Mouse (Mus musculus) ovary, postnatal 36 days (tissue): ENCODE measurements around the gene Grin1.

Experiments used
- DNase-seq: peaks from one replicate; pipeline ENCODE4 v3.0.0; 2022; ENCODE audit warnings: low spot score, mixed read lengths

The Grin1 gene

GRCm38 (mm10) chr2:25318971-25319773, at the start of gene Grin1:
Gene Grin1 (minus strand): TSS chr2:25319187.
- DNase-seq, result peak; percentile 72

DNA sequence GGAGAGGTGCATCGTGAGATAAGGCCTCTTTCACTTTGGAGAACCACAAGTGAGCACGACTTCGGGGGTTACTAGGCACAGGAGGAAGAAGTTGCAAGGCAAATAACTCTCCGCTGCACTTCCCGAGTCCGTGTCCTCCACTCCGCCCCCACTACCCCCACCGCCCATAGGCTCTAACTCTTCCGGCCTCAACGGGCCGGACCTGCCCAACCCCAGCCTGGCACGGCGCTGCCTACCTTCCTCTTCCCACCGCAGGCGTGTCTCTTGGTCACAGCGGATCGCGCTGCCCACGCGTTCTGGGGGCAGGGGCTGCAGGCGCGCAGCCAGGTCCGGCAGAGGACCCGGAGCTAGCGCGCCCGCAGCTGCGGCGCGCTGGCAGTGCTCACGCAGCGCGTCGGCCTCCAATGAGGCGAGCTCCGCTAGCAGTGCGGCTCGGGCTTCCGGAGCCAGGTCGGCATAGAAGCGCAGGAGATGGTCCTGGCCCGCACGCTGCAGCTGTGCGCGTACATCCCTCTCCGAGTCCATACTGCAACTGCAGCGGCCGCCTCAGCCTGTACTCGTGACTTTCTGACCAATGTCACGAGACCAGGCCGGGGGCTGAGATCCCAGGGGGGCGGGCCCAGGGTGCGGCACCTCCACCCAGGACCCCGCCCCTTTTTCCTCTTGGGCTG, 46.2 kb upstream of the Grin1 start, which contains the start of gene Uap1l1:
Gene Uap1l1, minus strand, starts transcription at position 592 of the 671 bp plus-strand sequence.
- peak; percentile 81 for DNase-seq

- DNase-seq, result no peak
These were observed 45.7 kb upstream of the Grin1 start for GRCm38 (mm10) chr2:25364761-25365090.

GRCm38 (mm10) chr2:25364313-25364712, 45.3 kb upstream of the Grin1 start:
- no peak for DNase-seq

GRCm38 (mm10) chr2:25363478-25364178, 44.6 kb upstream of the Grin1 start:
- DNase-seq, result no peak

DNA sequence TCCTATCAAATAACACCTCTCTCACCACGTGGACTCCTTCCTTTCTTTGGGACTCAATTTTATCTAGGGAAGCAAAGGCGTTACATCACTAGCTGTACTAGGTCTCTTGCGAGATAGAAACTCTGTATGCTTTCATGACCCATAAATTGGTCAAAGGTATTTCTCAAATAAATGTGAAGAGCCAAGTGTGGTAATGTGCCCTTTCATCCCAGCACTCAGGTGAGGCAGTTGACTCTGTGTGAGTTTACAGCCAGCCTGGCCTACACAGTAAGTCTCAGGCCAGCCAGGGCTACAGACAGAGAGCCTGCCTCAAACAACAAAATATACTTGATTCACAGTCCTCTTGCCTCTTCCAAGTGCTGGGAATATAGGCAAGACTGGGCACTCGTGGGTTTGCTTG, 40.9 kb upstream of the Grin1 start:
- DNase-seq, result no peak

DNA sequence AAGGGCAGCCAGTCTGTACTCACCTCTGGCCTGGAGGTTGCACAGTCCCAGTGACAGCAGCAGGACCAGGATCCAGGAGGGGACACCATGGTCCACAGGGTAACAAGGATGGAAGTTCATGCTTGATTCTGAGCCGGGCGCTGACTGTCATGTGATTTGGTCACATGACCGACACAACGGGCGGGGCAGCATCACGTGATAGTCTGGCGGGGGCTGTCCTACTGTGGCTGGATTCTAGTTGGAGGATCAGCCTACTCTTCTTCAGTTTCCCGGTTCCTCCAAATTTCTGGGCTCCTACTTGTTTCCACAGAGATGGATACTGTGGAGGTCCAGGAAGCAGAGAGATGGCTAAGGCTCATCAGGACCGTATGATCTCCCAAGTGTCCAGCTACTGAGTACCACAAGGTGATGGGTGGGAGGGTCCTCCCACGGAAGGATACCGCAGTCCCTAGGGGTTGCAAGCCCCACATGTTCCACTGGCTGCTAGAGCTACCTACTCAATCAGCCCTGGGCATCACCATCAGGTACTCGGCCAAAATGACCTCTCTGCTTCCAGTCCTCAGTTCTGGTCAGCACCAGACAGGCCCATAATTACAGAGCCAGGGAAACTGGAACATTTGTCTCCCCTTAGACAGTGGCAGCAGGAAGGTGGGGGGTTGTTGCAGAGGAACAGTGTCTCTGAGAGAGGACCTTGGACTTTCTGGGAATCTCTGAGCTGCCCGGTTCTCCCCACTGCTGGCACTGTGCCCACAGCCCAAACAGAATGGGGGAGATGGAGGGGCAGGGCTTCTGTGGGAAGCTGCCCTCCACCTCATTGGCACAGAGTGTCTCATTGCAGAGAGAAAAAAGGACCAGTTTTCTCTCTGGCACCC, 37.5 kb upstream of the Grin1 start, which contains the start of gene Dpp7:
Gene Dpp7, minus strand, starts transcription at position 152 of the 872 bp plus-strand sequence.
- peak; percentile 78 for DNase-seq

DNA sequence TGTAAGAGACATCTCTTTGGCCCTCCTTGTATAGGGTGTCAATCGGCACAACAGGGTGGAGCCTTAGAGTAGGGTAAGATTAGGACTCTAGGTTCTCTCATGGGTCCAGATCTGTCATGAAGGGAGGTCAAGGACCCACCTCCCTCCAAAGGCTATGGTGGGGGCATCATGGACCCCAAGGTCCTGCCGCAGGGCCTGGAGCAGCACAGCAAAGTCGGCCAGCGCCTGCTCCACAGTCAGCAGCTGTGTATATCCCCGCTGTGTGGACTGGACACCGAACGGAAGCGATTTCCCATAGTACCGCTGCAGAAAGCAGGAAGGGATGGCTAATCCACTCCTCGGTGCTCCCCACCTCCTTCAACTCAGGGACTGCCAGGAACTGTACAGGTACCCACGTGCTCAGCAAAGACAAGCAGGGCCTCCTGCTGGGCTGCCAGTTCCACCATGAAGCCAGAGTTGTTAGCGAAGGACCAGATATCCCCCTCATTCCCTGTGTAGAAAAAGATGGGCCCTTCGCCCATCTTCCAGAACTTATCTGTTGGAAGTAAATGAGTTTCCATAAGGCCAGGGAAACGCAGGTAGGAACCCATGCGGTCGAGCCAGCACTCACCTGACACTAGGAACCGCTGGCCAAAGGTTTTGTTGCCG, 36.6 kb upstream of the Grin1 start:
- DNase-seq, result no peak

DNA sequence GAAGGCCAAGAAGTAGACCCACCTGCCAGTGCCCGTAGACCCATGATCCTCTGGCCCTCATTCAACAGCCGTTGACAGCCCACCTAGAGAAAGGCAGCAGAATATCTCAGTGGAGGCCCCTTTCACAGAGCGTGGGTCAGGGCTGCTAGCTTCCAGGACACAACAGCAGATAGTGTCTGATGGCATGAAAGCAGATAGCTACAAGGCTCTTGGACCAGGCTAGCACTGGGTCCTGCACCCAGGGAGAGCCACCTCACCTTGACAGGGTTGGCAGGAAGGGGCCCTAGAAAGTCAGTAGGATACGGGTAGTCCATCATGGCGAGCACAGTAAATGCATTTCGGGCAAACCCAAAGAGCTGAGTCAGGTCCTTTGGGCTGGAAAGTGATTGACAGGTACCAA, 35.2 kb upstream of the Grin1 start:
- no peak for DNase-seq

DNA sequence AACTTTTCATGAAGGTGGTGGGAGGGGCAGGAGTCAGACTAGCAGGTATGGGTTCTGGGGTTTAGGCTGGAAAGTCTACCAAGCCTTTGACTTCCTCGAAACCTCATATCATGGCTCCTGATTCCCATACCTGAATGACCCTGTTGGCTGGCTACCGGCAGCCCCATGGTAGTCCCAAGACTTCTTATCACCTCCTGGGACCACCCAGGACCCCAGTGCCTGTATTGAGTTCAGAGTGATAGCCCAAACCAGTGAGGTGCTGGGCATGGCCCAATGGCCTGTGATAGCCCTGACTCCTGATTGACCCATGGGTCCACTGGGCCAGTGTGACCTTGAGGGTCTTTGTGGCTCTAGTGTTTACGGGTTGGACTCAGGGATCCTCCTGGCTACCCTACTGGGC, 31.7 kb upstream of the Grin1 start:
- DNase-seq, result no peak

GRCm38 (mm10) chr2:25349499-25349898, 30.5 kb upstream of the Grin1 start:
- DNase-seq, result no peak

GRCm38 (mm10) chr2:25348162-25348561, 29.2 kb upstream of the Grin1 start:
- DNase-seq, result no peak

DNA sequence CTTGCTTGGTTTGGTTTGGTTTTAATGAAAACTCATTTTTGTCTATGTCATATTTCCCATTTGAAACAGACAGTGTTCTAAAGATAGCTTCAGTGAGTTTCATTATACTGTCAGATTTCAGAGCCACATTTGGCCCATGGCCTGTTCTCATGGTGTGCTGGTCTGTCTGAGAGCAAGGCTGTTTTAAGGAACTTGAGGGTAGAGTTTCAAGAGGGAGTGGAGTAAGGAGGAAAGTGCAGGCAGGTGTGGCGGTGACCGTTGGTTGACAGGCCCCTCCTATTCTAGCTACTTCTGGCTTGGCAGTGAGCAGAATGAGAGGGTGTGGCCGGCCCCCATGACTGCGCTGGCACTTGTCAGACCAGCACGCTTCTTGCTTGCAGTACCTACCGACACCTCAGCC, 19.3 kb upstream of the Grin1 start:
- no peak for DNase-seq

DNA sequence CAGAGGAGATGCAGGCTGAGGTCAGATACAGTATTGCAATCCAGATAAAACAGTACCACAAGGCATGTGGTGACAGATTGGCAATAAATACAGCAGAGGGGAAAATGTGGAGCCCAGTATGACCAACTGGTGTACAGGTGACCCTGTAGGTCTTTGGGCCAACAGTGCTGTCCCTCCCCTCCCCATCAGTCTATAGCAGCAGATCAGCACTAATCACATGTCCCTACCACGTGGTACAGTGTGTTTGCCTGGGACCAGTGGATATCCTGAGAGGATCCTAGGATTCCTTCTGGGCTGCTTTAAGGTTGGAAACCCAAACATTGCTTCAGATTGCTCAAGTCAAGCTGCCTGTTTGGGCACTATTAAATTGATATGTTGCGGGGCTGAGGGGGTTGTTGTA, 14.6 kb upstream of the Grin1 start:
- DNase-seq, result no peak

GRCm38 (mm10) chr2:25332286-25333160, 13.5 kb upstream of the Grin1 start, which contains the start of gene Man1b1:
Gene Man1b1 (plus strand): TSS chr2:25332338.
- DNase-seq, result peak; percentile 99

DNA sequence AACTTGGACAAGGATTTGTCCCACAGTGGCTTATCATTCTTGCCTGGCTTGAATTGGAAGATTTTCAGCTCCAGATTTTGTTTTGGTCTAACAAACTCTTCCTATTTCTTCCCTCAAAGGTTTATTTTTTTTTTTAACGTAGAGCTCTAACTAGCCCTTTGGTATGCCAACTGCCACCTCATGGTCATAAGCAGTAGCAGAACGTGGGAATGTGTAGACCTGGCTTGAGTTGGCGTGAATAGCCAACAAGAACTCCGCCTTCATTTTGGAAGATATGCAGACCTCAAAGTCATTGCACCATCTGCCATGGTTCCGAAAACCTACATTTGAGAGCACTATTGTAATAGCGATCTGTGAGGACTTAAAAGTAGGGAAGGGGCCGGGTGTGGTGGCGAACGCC, 12.5 kb upstream of the Grin1 start:
- DNase-seq, result no peak

GRCm38 (mm10) chr2:25328440-25328839, 9.5 kb upstream of the Grin1 start:
- no peak for DNase-seq

DNA sequence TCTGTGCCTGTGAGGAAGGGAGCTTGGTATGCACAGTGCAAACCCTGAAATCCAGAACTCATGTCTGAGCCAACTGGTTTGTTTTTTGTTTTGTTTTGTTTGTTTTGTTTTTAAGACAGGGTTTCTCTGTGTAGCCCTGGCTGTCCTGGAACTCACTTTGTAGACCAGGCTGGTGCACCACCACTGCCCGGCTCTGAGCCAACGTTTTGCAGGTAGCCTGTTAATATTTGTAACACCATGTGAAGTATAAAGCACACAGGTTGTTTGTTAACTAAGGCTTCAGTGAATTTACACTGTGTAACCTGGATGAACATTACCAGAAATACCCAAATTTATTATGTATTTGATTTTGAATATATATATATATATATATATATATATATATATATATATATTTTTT, 7.0 kb upstream of the Grin1 start:
- DNase-seq, result no peak

GRCm38 (mm10) chr2:25320084-25320483, 1.1 kb upstream of the Grin1 start:
- DNase-seq, result no peak
